Mouse (Mus musculus) layer of hippocampus, postnatal 25 days (tissue): ENCODE data around the gene Alk. TPM values are rescaled to one million over a fixed set of nuclear protein-coding genes. Genes with fewer than 3 reads are reported as not detected.

Experiments
- DNase-seq, 2 experiments: peaks; one replicate each; pipeline ENCODE4 v3.0.0; 2022; ENCODE audit warnings: mixed read lengths in 2 of 2, low spot score in 1 of 2; ENCODE audit errors: extremely low spot score in 1 of 2
- total RNA-seq, 2 experiments: library from RNA; stranded (reverse); gene quantifications; 2 replicates each; pipeline ENCODE4 v1.2.3; 2021

Alk gene
- total RNA-seq, 2 experiments from 2014 or later: 5.8 to 6.1 TPM

DNA sequence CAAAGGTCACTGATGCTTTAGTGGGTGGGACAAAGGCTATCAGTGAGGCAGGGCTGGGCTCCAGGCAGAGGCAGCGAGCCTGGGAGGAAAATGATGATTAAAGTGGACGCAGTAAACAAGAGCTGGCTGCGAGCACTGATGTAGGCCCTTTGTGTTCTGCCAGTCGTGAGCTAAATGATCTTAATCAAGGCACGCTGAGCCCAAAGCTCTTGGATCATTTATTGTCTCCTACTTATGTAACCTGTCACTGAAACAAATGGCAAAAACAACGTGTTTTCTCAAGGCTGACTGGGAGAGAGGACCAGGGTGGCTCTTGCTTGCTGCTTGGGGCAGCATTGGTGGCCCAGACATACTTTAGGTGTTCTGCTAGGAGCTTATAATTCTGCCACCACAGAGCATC is 663.0 kb downstream of the Alk start:
- no peak for DNase-seq

- DNase-seq: no peak
Observed at GRCm38 (mm10) chr17:71936681-71937080, 667.7 kb downstream of the Alk start.

DNA sequence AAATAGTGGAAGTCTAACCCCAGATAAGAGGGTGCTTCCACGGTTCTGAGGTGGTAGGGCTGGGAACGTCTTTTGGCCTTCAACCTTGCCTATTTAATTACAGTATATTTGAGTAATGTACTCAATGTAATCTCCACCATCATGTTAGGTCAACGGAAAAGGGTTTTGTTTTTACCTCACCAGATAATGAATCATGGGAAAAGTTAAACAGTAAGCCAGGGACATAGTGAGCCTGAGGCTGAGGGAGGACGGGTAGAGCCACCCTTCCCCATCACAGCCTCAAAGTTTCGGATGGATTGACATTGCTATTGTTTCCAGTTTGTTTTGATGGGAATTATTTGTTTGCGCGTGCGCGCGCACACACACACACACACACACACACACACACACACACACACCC is 668.6 kb downstream of the Alk start:
- DNase-seq: no peak

DNA sequence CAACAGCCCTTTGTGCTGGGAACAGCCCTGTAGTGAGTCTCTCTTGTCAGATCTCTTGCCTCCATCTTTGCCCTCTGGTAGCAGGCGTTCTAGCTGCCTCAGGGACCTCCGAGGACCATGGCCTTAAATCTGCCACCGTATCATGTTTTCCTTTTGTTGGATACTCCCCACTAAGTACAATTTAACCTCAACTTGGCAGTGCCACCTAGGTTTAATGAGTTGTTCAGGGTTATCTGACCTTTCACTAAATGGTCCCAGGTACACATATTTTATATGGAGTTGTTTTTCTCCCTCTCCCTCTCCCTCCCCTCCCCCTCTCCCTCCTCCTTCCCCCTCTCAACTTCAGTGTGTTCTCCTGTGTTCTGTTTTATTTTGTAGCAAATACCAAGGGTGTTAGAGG is 669.1 kb downstream of the Alk start:
- no peak for DNase-seq

GRCm38 (mm10) chr17:71914941-71915340 is 689.5 kb downstream of the Alk start:
- no peak for DNase-seq

DNA sequence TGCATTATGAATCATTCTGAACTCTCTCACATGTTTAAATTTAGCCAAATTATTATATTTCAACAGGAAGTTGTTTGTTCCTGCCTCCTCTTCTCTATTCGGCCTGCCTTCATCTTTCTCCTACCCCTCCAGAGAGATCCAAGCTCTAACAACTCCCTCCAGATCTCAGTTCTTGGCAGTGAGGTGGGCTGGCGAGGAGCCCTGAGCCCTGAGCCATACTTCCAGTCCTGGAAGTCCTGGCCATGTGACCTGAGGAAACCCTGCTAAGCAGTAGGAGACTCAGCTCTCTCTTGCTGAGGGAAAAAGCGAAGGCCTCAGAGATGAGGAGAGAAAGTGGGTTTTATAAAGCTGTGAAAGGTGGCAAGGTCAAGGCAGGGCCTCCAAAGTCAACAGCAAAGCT is 689.9 kb downstream of the Alk start:
- DNase-seq: peak in 1 of 2 experiments; percentile 14

DNA sequence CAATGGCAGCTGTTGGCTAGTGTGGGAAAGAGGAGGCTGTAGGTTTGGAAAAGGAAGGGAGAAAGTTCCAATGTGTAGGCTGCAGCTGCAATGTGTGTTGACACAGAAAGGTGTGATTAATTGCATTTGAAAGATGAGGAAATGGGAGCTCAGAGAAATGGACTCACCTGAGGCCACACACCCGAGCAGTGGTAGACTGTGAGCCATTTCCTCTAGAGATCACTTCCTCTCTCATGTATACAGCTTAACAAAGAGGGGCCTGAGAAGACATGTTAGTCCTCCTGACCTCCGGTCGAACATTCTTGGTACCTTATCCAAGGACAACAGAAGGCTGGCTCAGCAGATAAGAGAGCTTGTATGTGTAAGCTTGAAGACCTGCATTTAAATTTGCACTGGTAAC is 691.2 kb downstream of the Alk start:
- no peak for DNase-seq

GRCm38 (mm10) chr17:71909107-71909506 is 695.3 kb downstream of the Alk start:
- peak in 1 of 2 experiments; percentile 34 for DNase-seq

DNA sequence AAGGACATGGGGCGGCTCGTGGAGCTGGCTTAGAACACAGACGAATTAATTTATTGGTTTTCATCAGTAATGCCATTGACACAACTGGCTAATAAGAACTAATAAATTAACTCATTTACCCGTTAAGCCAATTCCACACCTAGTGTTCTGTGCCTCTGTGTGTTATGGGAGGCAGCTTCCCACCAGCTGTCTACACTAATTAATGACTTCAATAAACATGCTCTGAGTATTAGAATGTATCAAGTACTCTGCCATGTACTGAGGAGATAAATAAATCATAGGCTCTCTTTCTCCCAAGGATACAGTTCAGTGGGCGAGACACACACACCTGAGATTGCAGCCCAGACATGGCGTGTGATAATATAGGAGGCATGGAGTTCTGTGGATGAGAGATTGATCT is 723.1 kb downstream of the Alk start:
- no peak for DNase-seq

DNA sequence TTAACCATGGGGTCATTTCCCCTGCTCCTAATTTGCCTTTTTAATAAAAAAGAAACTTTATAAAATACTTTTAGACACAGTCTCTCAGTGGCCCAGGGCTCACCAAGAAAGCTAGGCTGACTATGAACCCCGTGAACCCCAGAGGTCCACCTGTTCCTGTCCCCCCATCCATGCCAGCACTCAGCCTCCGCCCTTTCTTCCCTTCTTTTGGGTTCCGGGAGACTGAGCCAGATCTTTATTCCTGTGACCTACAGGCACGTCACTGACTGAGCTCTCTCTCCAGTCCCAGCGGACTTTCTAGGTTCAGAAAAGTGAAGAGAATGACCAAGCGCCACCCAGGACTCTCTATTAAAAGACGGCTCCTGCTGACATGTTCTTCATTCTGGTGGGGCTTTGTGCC is 728.9 kb downstream of the Alk start:
- DNase-seq: no peak

GRCm38 (mm10) chr17:71874795-71875194 is 729.6 kb downstream of the Alk start:
- DNase-seq: no peak

- DNase-seq: peak; percentile 31 to 70
Observed at GRCm38 (mm10) chr17:71874077-71874476, 730.4 kb downstream of the Alk start.

DNA sequence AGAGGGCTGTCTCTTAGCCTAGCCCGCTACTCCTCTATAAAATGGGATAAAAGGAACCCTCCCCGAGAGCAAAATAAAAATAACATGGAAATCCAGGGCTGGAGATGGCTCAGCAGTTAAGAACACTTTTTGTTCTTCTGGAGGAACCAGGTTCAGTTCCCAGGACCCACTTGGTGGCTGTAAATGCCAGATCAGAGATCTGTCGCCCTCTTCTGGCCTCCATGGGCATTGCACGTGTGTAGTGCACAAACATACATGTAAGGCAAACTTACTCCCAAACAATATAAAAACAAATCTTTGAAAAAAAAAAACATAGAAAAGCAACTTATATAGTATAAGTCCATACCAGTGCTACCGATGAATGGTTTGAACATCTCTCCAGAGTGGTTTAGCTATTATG is 731.5 kb downstream of the Alk start:
- DNase-seq: peak in 1 of 2 experiments; percentile 22

GRCm38 (mm10) chr17:71871981-71872380 is 732.4 kb downstream of the Alk start:
- no peak for DNase-seq

DNA sequence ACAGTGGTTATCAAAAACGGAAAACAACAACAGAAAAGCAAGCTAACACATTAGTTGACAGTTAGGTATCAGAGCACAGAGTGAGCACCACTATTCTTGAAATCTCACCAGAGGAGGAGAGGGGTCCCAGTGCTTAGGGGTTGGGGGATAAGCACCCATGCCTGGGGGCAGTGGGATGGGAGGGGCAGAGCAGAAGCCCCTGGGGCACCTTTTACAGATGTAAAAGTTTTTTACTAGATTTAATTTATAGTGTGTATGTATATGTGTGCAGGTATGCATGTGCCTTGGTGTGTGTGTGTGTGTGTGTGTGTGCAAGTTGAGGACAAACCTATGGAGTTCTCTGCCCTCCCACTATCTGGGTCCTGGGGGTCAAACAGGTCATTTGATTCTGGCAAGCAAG is 733.8 kb downstream of the Alk start:
- no peak for DNase-seq

DNA sequence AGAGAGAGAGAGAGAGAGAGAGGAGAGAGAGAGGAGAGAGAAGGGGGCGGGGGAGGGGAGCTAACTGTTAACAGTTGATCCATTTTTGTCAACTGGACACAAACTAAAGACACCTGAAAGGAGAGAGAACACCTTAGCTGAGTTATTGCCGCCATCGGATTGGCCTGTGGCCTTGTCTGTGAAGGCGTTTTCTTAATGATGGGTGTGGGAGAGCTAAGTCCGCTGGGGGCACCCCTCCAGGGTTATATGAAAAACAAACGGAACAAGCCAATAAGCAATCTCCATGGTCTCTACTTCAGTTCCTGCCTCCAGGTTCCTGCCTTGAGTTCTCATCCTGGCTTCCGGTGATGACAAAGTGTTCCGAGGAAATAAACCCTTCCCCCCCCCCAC is 734.2 kb downstream of the Alk start:
- DNase-seq: no peak

DNA sequence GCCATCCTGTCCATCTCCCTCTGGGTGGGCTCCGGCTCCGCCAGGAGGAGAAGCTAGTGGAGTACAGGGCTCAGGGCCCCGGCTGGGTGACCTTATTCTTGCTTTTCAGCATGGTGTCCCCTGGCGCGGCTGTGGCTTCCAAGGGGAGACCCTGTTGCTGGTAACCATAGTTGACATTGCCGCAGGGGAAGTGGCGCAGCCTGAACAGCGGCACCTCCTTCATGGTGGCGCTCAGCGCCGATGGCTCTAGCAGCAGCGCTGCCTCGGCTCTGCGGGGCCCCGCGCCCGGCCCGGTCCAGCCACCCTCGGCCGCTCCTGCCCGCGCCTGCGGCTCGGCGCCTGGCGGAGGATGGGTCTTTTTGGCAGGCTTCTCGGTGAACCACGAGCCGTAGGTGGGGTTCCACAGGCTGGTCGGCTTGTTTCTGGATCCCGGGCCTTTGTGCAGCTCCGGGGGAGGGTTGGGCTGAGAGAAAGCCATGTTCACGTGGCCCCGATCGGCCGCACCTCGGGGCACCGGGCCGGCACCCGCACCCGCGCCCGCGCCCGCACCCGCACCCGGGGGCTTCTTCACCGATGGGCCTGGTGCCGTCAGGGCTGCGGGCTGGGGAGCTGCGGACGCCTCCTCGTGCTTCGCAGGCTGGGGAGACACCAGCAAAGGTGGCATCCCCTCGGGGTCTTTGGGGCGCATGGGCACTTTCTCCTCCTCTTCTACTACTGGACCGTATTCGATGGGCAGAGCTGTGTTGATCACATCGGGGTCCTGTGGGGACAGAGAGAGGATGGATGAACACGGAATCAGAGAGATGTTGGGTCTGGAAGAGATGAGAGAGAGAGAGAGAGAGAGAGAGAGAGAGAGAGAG is 734.8 kb downstream of the Alk start:
- DNase-seq: peak; percentile 27 to 44

DNA sequence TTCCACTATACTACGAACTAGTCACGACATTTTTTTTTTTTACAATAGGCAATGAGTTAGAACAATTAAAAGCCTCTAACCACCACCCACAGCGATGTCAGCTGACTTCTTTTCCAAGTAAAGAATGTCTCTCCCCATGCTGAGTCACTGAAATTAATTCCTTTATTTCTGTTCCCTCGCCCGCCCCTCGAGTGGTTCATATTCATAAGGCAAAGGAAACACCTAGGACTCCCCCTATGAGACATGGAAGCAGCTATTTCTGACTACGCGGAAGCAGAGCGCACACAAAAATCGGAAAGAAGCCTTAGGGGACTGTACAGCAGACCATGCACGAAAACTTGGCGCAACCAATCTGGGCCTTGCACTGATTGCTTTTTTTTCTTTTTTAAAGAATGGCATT is 735.6 kb downstream of the Alk start:
- DNase-seq: no peak

GRCm38 (mm10) chr17:71867892-71868291 is 736.5 kb downstream of the Alk start:
- no peak for DNase-seq

DNA sequence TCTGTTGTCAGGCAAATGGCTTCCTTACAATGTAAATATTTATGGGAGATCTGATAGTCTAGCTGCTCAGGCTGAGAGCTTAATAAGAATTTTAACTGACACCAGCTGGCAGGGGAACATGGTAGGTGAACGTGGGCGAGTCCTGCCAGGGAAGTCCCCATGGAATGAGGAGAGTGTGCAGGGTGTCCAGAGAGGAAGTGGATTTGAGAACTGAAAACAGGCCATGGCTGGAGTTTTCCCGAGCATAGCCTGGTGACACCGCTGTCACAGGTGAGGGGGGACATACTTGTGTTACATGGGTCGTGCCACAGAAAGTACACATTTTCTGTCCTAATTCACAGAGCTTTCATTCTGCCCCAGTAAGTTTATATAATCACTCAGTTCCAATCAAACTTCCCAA is 739.0 kb downstream of the Alk start:
- no peak for DNase-seq

DNA sequence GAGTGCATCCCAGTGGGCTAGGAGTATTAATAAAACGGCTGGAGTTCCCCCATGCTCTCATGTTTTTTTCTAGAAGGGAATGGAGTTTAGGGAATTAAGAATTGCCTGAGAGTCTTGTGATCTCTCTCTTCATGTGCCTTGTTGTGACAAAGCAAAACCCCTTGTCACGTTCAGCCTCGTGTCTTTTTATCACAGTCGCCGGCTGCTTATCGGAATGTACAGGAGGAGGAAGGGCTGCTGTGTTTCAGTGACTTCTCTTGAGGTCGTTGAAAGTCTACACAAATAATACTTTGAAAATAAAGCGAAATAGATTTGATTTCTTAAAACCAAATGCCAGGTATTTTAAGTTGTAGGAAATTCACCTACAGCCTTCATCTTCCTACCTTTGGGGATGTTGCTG is 740.4 kb downstream of the Alk start:
- no peak for DNase-seq

- DNase-seq: no peak
Observed at GRCm38 (mm10) chr17:71862895-71863294, 741.5 kb downstream of the Alk start.

DNA sequence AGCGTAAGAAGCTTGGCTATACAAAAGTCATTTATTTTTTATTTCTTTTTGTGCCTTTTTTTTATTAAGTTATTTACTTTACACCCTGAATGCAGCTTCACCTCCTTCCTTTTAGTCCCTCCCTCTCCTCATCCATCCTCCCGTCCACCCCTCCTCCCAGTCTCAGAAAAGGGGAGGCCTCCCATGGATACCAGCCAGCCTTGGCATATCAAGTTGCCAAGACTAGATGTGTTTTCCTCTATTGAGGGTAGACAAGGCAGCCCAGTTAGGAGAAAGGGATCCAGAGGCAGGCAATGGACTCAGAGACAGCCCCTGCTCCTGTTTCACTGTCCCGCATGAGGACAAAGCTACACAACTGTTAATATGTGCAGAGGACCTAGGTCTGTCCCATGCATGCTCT is 742.2 kb downstream of the Alk start:
- no peak for DNase-seq
